Mouse (Mus musculus) bone marrow macrophage, adult 2 months (primary cell): Measurements from ENCODE around the gene Ccdc47. TPM values are rescaled to one million over a fixed set of nuclear protein-coding genes. Genes with fewer than 3 reads are reported as not detected.
"Not testable (repeated sequence)": the region's sequence is repeated elsewhere in the genome, so short reads cannot be mapped to it uniquely, and the experiment has no call there.

Source experiments
- H3K27ac ChIP-seq: 2 replicates; pipeline ENCODE4 v1.5.1; 2012; ENCODE audit warnings: low read depth, low read length; ENCODE audit not compliant: insufficient read depth
- H3K4me1 ChIP-seq: 2 replicates; pipeline ENCODE4 v1.6.1; 2012; ENCODE audit warnings: low read length; ENCODE audit not compliant: control insufficient read depth, insufficient read depth
- H3K4me3 ChIP-seq: 2 replicates; pipeline ENCODE4 v1.5.1; 2012; ENCODE audit warnings: mild to moderate bottlenecking, low read length, moderate library complexity; ENCODE audit not compliant: insufficient read depth
- CTCF ChIP-seq: IDR thresholded peaks from 2 replicates; pipeline ENCODE4 v1.5.1; 2012; ENCODE audit warnings: low read depth, mild to moderate bottlenecking, low read length, moderate library complexity
- POLR2A ChIP-seq: IDR thresholded peaks from 2 replicates; pipeline ENCODE4 v1.6.1; 2012; ENCODE audit warnings: mild to moderate bottlenecking, low read depth, low read length, borderline replicate concordance
- polyA plus RNA-seq: library from polyadenylated mRNA; stranded (reverse); fragments of >200 nt; gene quantifications from 2 replicates; pipeline ENCODE4 v1.2.4, GENCODE M21; 2012; ENCODE audit not compliant: missing spikeins, insufficient read depth, insufficient read length

The Ccdc47 gene
- polyA plus RNA-seq, 1 experiment, result 97.3 TPM

GRCm38 (mm10) chr11:106249326-106249725, 33.2 kb upstream of the Ccdc47 start:
- Histone ChIP-seq H3K4me1 (peaks cover 1% of the 10 kb centered on the region; the same call in 1 of the 2 replicates), H3K4me3 (no peak overlapping the region), H3K27ac (no peak overlapping the region)
- TF ChIP-seq POLR2A (no peak), CTCF (no peak)

- Histone ChIP-seq H3K4me3 (no peak overlapping the region), H3K27ac (no peak overlapping the region), H3K4me1 (no peaks in the 10 kb centered on the region)
- no peak for TF ChIP-seq POLR2A
- no peak for TF ChIP-seq CTCF
These were observed 30.7 kb upstream of the Ccdc47 start for GRCm38 (mm10) chr11:106246834-106247233.

DNA sequence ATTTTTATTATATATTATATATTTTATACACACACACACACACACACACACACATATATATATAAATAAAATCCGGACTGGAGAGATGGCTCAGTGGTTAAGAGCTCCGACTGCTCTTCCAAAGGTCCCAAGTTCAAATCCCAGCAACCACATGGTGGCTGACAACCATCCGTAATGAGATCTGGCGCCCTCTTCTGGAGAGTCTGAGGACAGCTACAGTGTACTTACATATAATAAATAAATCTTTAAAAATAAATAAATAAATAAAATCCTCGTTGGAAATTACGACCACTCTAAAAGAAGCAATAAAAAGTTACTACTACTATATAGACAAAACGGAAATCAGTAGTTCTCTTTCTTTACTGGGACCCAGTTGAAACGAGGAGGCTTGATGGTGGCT, 17.8 kb upstream of the Ccdc47 start:
- not testable (repeated sequence) for H3K4me3 ChIP-seq, H3K27ac ChIP-seq, H3K4me1 ChIP-seq

DNA sequence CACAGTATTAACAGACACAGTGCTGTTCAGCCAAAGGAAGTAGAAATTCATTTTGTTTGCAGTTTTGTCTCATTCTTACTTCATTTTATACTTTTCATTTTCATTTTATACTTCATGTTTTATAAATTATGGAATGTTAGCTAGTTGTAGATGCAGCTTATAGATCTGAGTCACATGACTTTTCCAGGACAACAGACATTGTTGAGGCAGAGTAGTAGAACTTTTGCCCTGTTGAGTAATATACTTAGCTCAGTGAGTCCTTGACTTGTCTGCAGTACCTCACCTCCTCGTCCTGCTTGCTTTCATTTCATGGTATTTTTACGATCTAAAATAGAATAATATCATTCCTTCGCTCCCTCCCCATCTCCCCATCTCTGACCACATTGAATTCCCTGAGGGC, 4.5 kb upstream of the Ccdc47 start:
- no peak for TF ChIP-seq POLR2A
- Histone ChIP-seq H3K4me1 (peaks cover 15% of the 10 kb centered on the region), H3K27ac (no peak overlapping the region), H3K4me3 (no peak overlapping the region)

DNA sequence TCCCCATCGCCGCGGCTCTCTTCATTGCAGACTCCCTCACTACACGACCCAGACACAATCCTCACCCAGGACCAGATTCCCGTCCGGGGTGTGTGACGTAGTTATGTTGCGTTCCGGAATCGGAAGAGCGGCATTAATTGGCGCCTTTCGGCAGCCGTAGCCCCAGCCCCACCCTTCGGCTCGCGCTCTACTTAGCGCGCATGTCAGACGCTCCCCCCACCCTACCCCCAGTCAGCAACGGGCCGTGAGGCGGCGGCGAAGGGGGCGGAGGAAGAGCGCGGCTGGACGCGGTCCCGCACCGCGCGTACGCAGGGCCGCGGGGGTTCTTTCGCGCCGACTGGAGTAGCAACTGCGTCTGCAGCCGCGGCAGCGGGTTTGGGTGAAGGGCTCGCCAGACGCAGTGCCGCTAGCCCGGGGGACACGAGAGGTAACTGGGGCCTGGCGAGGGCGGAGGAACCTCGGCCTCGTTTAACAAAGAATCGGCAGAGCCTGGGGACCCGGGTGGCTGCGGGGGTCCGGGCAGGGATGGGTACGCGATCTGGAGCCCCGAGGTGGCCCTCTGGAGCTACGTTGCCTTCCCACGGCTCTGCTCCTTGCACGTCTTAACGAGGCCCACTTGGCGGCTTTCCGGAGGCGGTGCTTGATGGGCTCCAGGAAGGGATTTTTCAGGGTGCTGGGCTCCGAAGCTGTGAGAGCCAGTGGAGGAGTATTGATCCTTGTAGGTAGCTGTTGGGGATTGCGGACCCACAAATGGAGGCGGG, 766 bp upstream of the Ccdc47 start, which contains the start of gene Ddx42:
TSS of gene Ddx42 (plus strand) at position 197 of the 761 bp plus-strand sequence.
- Histone ChIP-seq H3K4me3 (peak within 1 kb of the TSS; percentile 93), H3K4me1 (peaks cover 13% of the 10 kb centered on the region), H3K27ac (peak within 1 kb of the TSS; percentile 93)
- TF ChIP-seq CTCF, result no peak
- TF ChIP-seq POLR2A, result no peak

GRCm38 (mm10) chr11:106215450-106215859, 689 bp downstream of the Ccdc47 start:
- Histone ChIP-seq H3K27ac (peak overlapping the region; percentile 25; the same call in 1 of the 2 replicates), H3K4me3 (peak overlapping the region; percentile 77), H3K4me1 (peaks cover 13% of the 10 kb centered on the region)
- no peak for TF ChIP-seq CTCF
- no peak for TF ChIP-seq POLR2A

DNA sequence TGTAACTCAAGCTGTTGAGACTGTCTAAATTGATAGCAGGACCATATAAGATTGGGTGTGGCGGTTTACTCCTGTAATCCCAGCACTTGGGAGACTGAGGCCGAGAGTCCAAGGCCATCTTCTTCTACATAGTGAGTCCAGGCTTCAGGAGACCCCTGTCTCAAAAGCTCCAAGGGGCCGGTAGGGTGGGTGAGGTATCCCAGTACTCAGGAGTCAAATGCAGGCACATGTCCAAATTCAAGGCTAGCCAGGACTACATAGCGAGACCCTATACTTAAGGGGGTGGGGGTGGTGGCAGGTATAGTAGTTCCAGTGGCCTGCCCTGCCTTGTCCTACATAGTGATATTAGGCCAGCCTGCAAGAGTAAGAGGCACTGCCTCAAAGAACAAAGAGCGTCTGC, 1.3 kb downstream of the Ccdc47 start:
- Histone ChIP-seq H3K4me3 (peak overlapping the region; percentile 77), H3K4me1 (peaks cover 13% of the 10 kb centered on the region), H3K27ac (no peak overlapping the region)
- no peak for TF ChIP-seq POLR2A
- no peak for TF ChIP-seq CTCF

GRCm38 (mm10) chr11:106212771-106213170, 3.4 kb downstream of the Ccdc47 start:
- Histone ChIP-seq H3K27ac (no peak overlapping the region), H3K4me1 (peaks cover 7% of the 10 kb centered on the region), H3K4me3 (no peak overlapping the region)
- no peak for TF ChIP-seq CTCF

GRCm38 (mm10) chr11:106202123-106202465, 14.1 kb downstream of the Ccdc47 start, which contains the start of gene Strada:
Gene Strada (minus strand): TSS chr11:106202168.
- peak within 1 kb of the TSS; percentile 52 for H3K27ac ChIP-seq
- H3K4me3 ChIP-seq, result no peak within 1 kb of the TSS
- TF ChIP-seq CTCF, result no peak
- TF ChIP-seq POLR2A, result no peak
- peaks cover 12% of the 10 kb centered on the region for H3K4me1 ChIP-seq

- TF ChIP-seq POLR2A, result no peak
- no peak for TF ChIP-seq CTCF
- H3K27ac ChIP-seq, result peak overlapping the region; percentile 52; the same call in 1 of the 2 replicates
- no peak overlapping the region for H3K4me3 ChIP-seq
- H3K4me1 ChIP-seq, result peaks cover 12% of the 10 kb centered on the region
These were observed 14.6 kb downstream of the Ccdc47 start for GRCm38 (mm10) chr11:106201337-106202122.
